Mouse (Mus musculus) olfactory bulb, adult 2 months (tissue): ENCODE measurements around the gene Gpr158.

Experiments
- CTCF ChIP-seq: fragments of 200-500 bp; IDR thresholded peaks from 2 replicates; pipeline ENCODE4 v1.5.1; 2012; ENCODE audit warnings: low read depth, mild to moderate bottlenecking, low read length, moderate library complexity; ENCODE audit not compliant: insufficient read depth
- POLR2A ChIP-seq: fragments of 200-500 bp; IDR thresholded peaks from 2 replicates; pipeline ENCODE4 v1.6.1; 2012; ENCODE audit warnings: mild to moderate bottlenecking, low read depth, low read length, moderate library complexity; ENCODE audit not compliant: insufficient read depth

- no peak for TF ChIP-seq CTCF
- no peak for TF ChIP-seq POLR2A
These were observed 496.7 kb downstream of the Gpr158 start for GRCm38 (mm10) chr2:21864061-21864460.
